Mouse (Mus musculus) erythroblast, embryonic 14.5 days (primary cell): ENCODE results near the gene Crhr1.

ENCODE experiments used
- GATA1 ChIP-seq: IDR thresholded peaks from 2 replicates; pipeline ENCODE4 v1.6.1; 2012; ENCODE audit warnings: low read length, inconsistent platforms, mixed read lengths
- TAL1 ChIP-seq: IDR thresholded peaks from 3 replicates; pipeline ENCODE4 v1.6.1; 2012; ENCODE audit warnings: low read length, inconsistent platforms, mixed read lengths

- TF ChIP-seq GATA1 (no peak), TAL1 (no peak)
These were observed 65.2 kb downstream of the Crhr1 start for GRCm38 (mm10) chr11:104197861-104198260.
